Mouse (Mus musculus) CH12.LX (cell line): ENCODE measurements at regions not wholly inside any gene's neighbourhood (a gene's known extent, or its start where the extent isn't known, plus 50 kb on each side); places are given as distances from the start of the nearest gene placed in this dataset.

Experiments used
- DNase-seq: peaks from one replicate; pipeline ENCODE4 v3.0.0-alpha.2; 2013; ENCODE audit errors: extremely low read depth
- H3K27ac ChIP-seq: 2 replicates; pipeline ENCODE4 v1.5.1; 2012; ENCODE audit warnings: low read depth, mild to moderate bottlenecking, control low read depth, moderate library complexity; ENCODE audit not compliant: insufficient read depth
- H3K27me3 ChIP-seq: replicated peaks from 2 replicates; pipeline ENCODE3; 2012; ENCODE audit warnings: inconsistent platforms
- H3K36me3 ChIP-seq, 2 experiments: replicated peaks in 1 of 2; 2 replicates each; pipeline versions ENCODE3 to v1.6.1; 2012; ENCODE audit warnings: inconsistent platforms in 1 of 2, low read length in 1 of 2, mild to moderate bottlenecking in 1 of 2, mixed read lengths in 1 of 2, moderate library complexity in 1 of 2; ENCODE audit not compliant: control insufficient read depth in 1 of 2, insufficient read depth in 1 of 2
- H3K4me1 ChIP-seq, 2 experiments: 2 replicates each; pipeline ENCODE4 v1.6.1; 2012; ENCODE audit warnings: inconsistent platforms in 1 of 2, moderate library complexity in 1 of 2; ENCODE audit not compliant: insufficient read depth in 2 of 2, control insufficient read depth in 1 of 2
- H3K4me2 ChIP-seq: 2 replicates; pipeline ENCODE4 v1.6.1; 2012; ENCODE audit warnings: low read depth, mild to moderate bottlenecking, control low read depth; ENCODE audit not compliant: poor library complexity, insufficient read depth, severe bottlenecking
- H3K4me3 ChIP-seq, 3 experiments: fragments of 150-350 bp in 1 of 3; sonication (generic) in 1 of 3; replicated peaks in 1 of 3; 2 replicates each; pipeline versions ENCODE3 to v1.5.1; 2011 to 2012; ENCODE audit warnings: low read depth in 2 of 3, low read length in 2 of 3, mild to moderate bottlenecking in 2 of 3, moderate library complexity in 2 of 3, control low read depth in 1 of 3, improper control_type of control experiment in 1 of 3, inconsistent platforms in 1 of 3, mixed read lengths in 1 of 3; ENCODE audit not compliant: poor library complexity in 1 of 3
- H3K79me2 ChIP-seq: replicated peaks from 2 replicates; pipeline ENCODE4 v1.6.1; 2012; ENCODE audit warnings: mild to moderate bottlenecking, moderate library complexity; ENCODE audit not compliant: control insufficient read depth, poor library complexity, insufficient read depth, severe bottlenecking; ENCODE audit errors: extremely low read depth
- H3K9ac ChIP-seq: 2 replicates; pipeline ENCODE4 v1.6.1; 2012; ENCODE audit warnings: low read depth, mild to moderate bottlenecking, control low read depth, moderate library complexity; ENCODE audit not compliant: insufficient read depth
- H3K9me3 ChIP-seq: replicated peaks from 2 replicates; pipeline ENCODE3; 2012; ENCODE audit warnings: low read length, inconsistent platforms, mixed read lengths
- BHLHE40 ChIP-seq: IDR thresholded peaks from 2 replicates; pipeline ENCODE4 v1.6.1; 2011; ENCODE audit warnings: mild to moderate bottlenecking, low read depth, low read length, improper control_type of control experiment
- ELF1 ChIP-seq: IDR thresholded peaks from 2 replicates; pipeline ENCODE4 v1.6.1; 2014; ENCODE audit warnings: low read depth, mild to moderate bottlenecking, inconsistent platforms, low read length, improper control_type of control experiment
- EP300 ChIP-seq: IDR thresholded peaks from 2 replicates; pipeline ENCODE4 v1.6.1; 2011; ENCODE audit warnings: low read length, improper control_type of control experiment
- ETS1 ChIP-seq: conservative IDR thresholded peaks from 2 replicates; pipeline ENCODE4 v1.6.1; 2012; ENCODE audit warnings: low read depth, mild to moderate bottlenecking, inconsistent platforms, low read length, improper control_type of control experiment, moderate library complexity
- GABPA ChIP-seq: IDR thresholded peaks from 2 replicates; pipeline ENCODE4 v1.6.1; 2012; ENCODE audit warnings: low read depth, low read length, improper control_type of control experiment, inconsistent platforms; ENCODE audit not compliant: insufficient replicate concordance
- HCFC1 ChIP-seq: IDR thresholded peaks from 2 replicates; pipeline ENCODE4 v1.6.1; 2012; ENCODE audit warnings: low read depth, mild to moderate bottlenecking, inconsistent platforms, low read length, improper control_type of control experiment
- IRF4 ChIP-seq: IDR thresholded peaks from 2 replicates; pipeline ENCODE4 v1.6.1; 2014; ENCODE audit warnings: low read depth, mild to moderate bottlenecking, inconsistent platforms, low read length, improper control_type of control experiment
- JUN ChIP-seq: IDR thresholded peaks from 2 replicates; pipeline ENCODE4 v1.6.1; 2011; ENCODE audit warnings: low read depth, mild to moderate bottlenecking, low read length, improper control_type of control experiment, moderate library complexity; ENCODE audit not compliant: insufficient read depth
- KAT2A ChIP-seq: IDR thresholded peaks from 2 replicates; pipeline ENCODE4 v1.6.1; 2012; ENCODE audit warnings: low read length, improper control_type of control experiment, inconsistent platforms; ENCODE audit not compliant: insufficient replicate concordance
- MAFK ChIP-seq: IDR thresholded peaks from 2 replicates; pipeline ENCODE4 v1.6.1; 2011; ENCODE audit warnings: low read length, improper control_type of control experiment; ENCODE audit not compliant: insufficient replicate concordance
- MAX ChIP-seq: IDR thresholded peaks from 2 replicates; pipeline ENCODE4 v1.6.1; 2011; ENCODE audit warnings: low read length, improper control_type of control experiment
- MAZ ChIP-seq: IDR thresholded peaks from 2 replicates; pipeline ENCODE4 v1.6.1; 2012; ENCODE audit warnings: low read depth, mild to moderate bottlenecking, inconsistent platforms, low read length, improper control_type of control experiment, moderate library complexity
- MEF2A ChIP-seq: IDR thresholded peaks from 2 replicates; pipeline ENCODE4 v1.6.1; 2014; ENCODE audit warnings: low read depth, mild to moderate bottlenecking, inconsistent platforms, low read length, improper control_type of control experiment, borderline replicate concordance
- PAX5 ChIP-seq: IDR thresholded peaks from 2 replicates; pipeline ENCODE4 v1.6.1; 2012; ENCODE audit warnings: low read length, inconsistent platforms, mixed read lengths
- RAD21 ChIP-seq: IDR thresholded peaks from 2 replicates; pipeline ENCODE4 v1.6.1; 2011; ENCODE audit warnings: low read depth, mild to moderate bottlenecking, low read length, improper control_type of control experiment, moderate library complexity
- RCOR1 ChIP-seq: conservative IDR thresholded peaks from 2 replicates; pipeline ENCODE4 v1.6.1; 2012; ENCODE audit warnings: low read depth, mild to moderate bottlenecking, inconsistent platforms, low read length, improper control_type of control experiment
- TBP ChIP-seq: conservative IDR thresholded peaks from 2 replicates; pipeline ENCODE4 v1.6.1; 2011; ENCODE audit warnings: low read depth, low read length, improper control_type of control experiment
- TCF12 ChIP-seq: IDR thresholded peaks from 2 replicates; pipeline ENCODE4 v1.6.1; 2014; ENCODE audit warnings: low read depth, mild to moderate bottlenecking, inconsistent platforms, low read length, improper control_type of control experiment
- USF1 ChIP-seq: IDR thresholded peaks from 2 replicates; pipeline ENCODE4 v1.6.1; 2014; ENCODE audit warnings: low read depth, mild to moderate bottlenecking, inconsistent platforms, low read length, improper control_type of control experiment
- USF2 ChIP-seq: conservative IDR thresholded peaks from 2 replicates; pipeline ENCODE4 v1.6.1; 2011; ENCODE audit warnings: low read depth, low read length, improper control_type of control experiment
- ZC3H11A ChIP-seq: IDR thresholded peaks from 2 replicates; pipeline ENCODE4 v1.6.1; 2012; ENCODE audit warnings: low read depth, mild to moderate bottlenecking, inconsistent platforms, low read length, improper control_type of control experiment
- ZKSCAN1 ChIP-seq: IDR thresholded peaks from 2 replicates; pipeline ENCODE4 v1.6.1; 2012; ENCODE audit warnings: low read depth, inconsistent platforms, low read length, improper control_type of control experiment, borderline replicate concordance
- ZMIZ1 ChIP-seq: IDR thresholded peaks from 2 replicates; pipeline ENCODE4 v1.6.1; 2012; ENCODE audit warnings: low read depth, mild to moderate bottlenecking, inconsistent platforms, low read length, improper control_type of control experiment
- ZNF384 ChIP-seq: IDR thresholded peaks from 2 replicates; pipeline ENCODE4 v1.6.1; 2012; ENCODE audit warnings: low read depth, low read length, improper control_type of control experiment, inconsistent platforms
- dilution Hi-C: fragments of 300-500 bp; cut with MboI; formaldehyde crosslinking; loops from 2 replicates; pipeline ENCODE4 v1.14.3; 2020; ENCODE audit warnings: low sequenced_read_pairs; ENCODE audit not compliant: extremely low pct_unique_long_range_greater_than_20kb, extremely low pct_ligation_motif_present
- in situ Hi-C: fragments of 300-500 bp; cut with MboI; formaldehyde crosslinking; loops from 3 replicates; pipeline ENCODE4 v1.14.3; 2019; ENCODE audit warnings: low sequenced_read_pairs, low pct_ligation_motif_present, low pct_unique_long_range_greater_than_20kb, mixed read lengths

DNA sequence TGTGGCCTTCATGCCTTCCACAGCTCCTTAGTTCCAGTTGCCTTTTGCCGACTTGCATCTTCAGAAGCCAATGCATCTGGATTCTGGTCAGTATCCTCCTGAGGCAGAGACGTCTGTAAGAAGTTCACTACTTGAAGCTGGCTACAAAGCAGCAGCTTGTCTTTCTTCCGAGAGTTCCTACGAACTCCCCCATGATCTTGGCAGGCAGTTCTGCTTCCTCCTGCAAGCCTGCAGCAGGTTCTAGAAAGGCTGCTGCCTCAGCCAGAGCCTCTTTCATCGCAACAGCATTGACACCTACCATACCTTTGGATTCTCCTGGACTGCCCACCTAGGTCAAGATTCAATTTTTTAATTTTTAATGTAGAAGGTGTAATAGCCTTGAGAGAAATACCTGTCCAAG lies 158.3 kb upstream of the Ercc4 start:
- no peak for DNase-seq
- Histone ChIP-seq H3K9me3 (no peaks in the 10 kb centered on the region), H3K79me2 (no peaks in the 10 kb centered on the region), H3K27me3 (peaks cover 55% of the 10 kb centered on the region), H3K9ac (no peak overlapping the region), H3K36me3 (no peaks in the 10 kb centered on the region), H3K4me3 (no peak overlapping the region), H3K4me2 (no peak overlapping the region), H3K27ac (no peak overlapping the region), H3K4me1 (no peaks in the 10 kb centered on the region)
- in situ Hi-C loops, result no loop called here
- TF ChIP-seq ZC3H11A (no peak), GABPA (no peak), ETS1 (no peak), RCOR1 (no peak), MAX (no peak), TBP (no peak), MAFK (no peak), USF1 (no peak), ZMIZ1 (no peak), BHLHE40 (no peak), MEF2A (no peak), JUN (no peak), ZKSCAN1 (no peak), IRF4 (no peak), ELF1 (no peak), USF2 (no peak), ZNF384 (no peak), TCF12 (no peak), PAX5 (no peak), MAZ (no peak)
- dilution Hi-C loops, result no loop called here

GRCm38 (mm10) chr16:12954028-12954427 lies 155.5 kb upstream of the Ercc4 start:
- H3K79me2 ChIP-seq, result no peaks in the 10 kb centered on the region
- H3K4me3 ChIP-seq, result no peak overlapping the region
- H3K27ac ChIP-seq, result no peak overlapping the region
- peaks cover 44% of the 10 kb centered on the region for H3K27me3 ChIP-seq
- H3K9me3 ChIP-seq, result no peaks in the 10 kb centered on the region
- dilution Hi-C loops, result no loop called here
- H3K36me3 ChIP-seq, result no peaks in the 10 kb centered on the region
- H3K9ac ChIP-seq, result no peak overlapping the region
- H3K4me2 ChIP-seq, result no peak overlapping the region
- in situ Hi-C loops, result no loop called here
- H3K4me1 ChIP-seq, result no peaks in the 10 kb centered on the region
- TF ChIP-seq RAD21 (no peak), HCFC1 (no peak), EP300 (no peak), RCOR1 (no peak), TBP (no peak), KAT2A (no peak), BHLHE40 (no peak)
- DNase-seq, result no peak
